Mouse (Mus musculus) MEL (cell line): ENCODE measurements around the gene Wars. TPM values are rescaled to one million over a fixed set of nuclear protein-coding genes. Genes with fewer than 3 reads are reported as not detected.

Experiments
- DNase-seq: peaks from one replicate; pipeline ENCODE4 v3.0.0; 2011; ENCODE audit warnings: low read depth, low spot score
- H3K27ac ChIP-seq: 2 replicates; pipeline ENCODE4 v1.5.1; 2012; ENCODE audit warnings: low read depth, mild to moderate bottlenecking, control low read depth, low read length, moderate library complexity; ENCODE audit not compliant: control insufficient read depth
- H3K27me3 ChIP-seq, 2 experiments: fragments of 150-350 bp in 1 of 2; sonication (generic) in 1 of 2; 2 replicates each; pipeline ENCODE4 v1.6.1; 2012; ENCODE audit warnings: low read length in 2 of 2, mild to moderate bottlenecking in 2 of 2, improper control_type of control experiment in 1 of 2, moderate library complexity in 1 of 2; ENCODE audit not compliant: insufficient read depth in 2 of 2, control insufficient read depth in 1 of 2
- H3K36me3 ChIP-seq, 2 experiments: 2 replicates each; pipeline ENCODE4 v1.6.1; 2012 to 2014; ENCODE audit warnings: low read length in 2 of 2, improper control_type of control experiment in 1 of 2, inconsistent platforms in 1 of 2, mild to moderate bottlenecking in 1 of 2; ENCODE audit not compliant: insufficient read depth in 2 of 2, control insufficient read depth in 1 of 2
- H3K4me1 ChIP-seq, 2 experiments: fragments of 150-350 bp in 1 of 2; sonication (generic) in 1 of 2; 2 replicates each; pipeline ENCODE4 v1.6.1; 2012; ENCODE audit warnings: low read length in 2 of 2, improper control_type of control experiment in 1 of 2, mild to moderate bottlenecking in 1 of 2; ENCODE audit not compliant: insufficient read depth in 2 of 2, control insufficient read depth in 1 of 2
- H3K4me3 ChIP-seq, 2 experiments: fragments of 150-350 bp in 1 of 2; sonication (generic) in 1 of 2; 2 replicates each; pipeline ENCODE4 v1.5.1; 2012; ENCODE audit warnings: low read depth in 2 of 2, low read length in 2 of 2, mild to moderate bottlenecking in 2 of 2, moderate library complexity in 2 of 2, control low read depth in 1 of 2, improper control_type of control experiment in 1 of 2; ENCODE audit not compliant: control insufficient read depth in 1 of 2, insufficient read depth in 1 of 2
- H3K79me2 ChIP-seq: 2 replicates; pipeline ENCODE4 v1.6.1; 2012; ENCODE audit warnings: mild to moderate bottlenecking, low read length, moderate library complexity; ENCODE audit not compliant: control insufficient read depth, poor library complexity, insufficient read depth
- H3K9ac ChIP-seq: 2 replicates; pipeline ENCODE4 v1.6.1; 2012; ENCODE audit warnings: low read depth, mild to moderate bottlenecking, control low read depth, low read length, moderate library complexity; ENCODE audit not compliant: control insufficient read depth, poor library complexity, severe bottlenecking
- H3K9me3 ChIP-seq: fragments of 150-350 bp; sonication (generic); replicated peaks from 2 replicates; pipeline ENCODE4 v1.6.1; 2012; ENCODE audit warnings: mild to moderate bottlenecking, low read length, improper control_type of control experiment, moderate library complexity; ENCODE audit not compliant: insufficient read depth
- BHLHE40 ChIP-seq: IDR thresholded peaks from 2 replicates; pipeline ENCODE4 v1.6.1; 2012; ENCODE audit warnings: low read depth, mild to moderate bottlenecking, inconsistent platforms, low read length, improper control_type of control experiment, borderline replicate concordance
- CHD2 ChIP-seq: IDR thresholded peaks from 2 replicates; pipeline ENCODE4 v1.6.1; 2011; ENCODE audit warnings: low read length, improper control_type of control experiment
- E2F4 ChIP-seq: IDR thresholded peaks from 2 replicates; pipeline ENCODE4 v1.6.1; 2011; ENCODE audit warnings: low read depth, low read length, improper control_type of control experiment, borderline replicate concordance
- EP300 ChIP-seq, 2 experiments: IDR thresholded peaks; 2 replicates each; pipeline ENCODE4 v1.6.1; 2011; ENCODE audit warnings: improper control_type of control experiment in 2 of 2, low read length in 2 of 2, low read depth in 1 of 2, mild to moderate bottlenecking in 1 of 2
- GATA1 ChIP-seq: IDR thresholded peaks from 2 replicates; pipeline ENCODE4 v1.6.1; 2011; ENCODE audit warnings: low read depth, low read length, improper control_type of control experiment
- HCFC1 ChIP-seq: IDR thresholded peaks from 2 replicates; pipeline ENCODE4 v1.6.1; 2012; ENCODE audit warnings: low read depth, mild to moderate bottlenecking, inconsistent platforms, low read length, improper control_type of control experiment, moderate library complexity
- KAT2A ChIP-seq: conservative IDR thresholded peaks from 2 replicates; pipeline ENCODE4 v1.6.1; 2012; ENCODE audit warnings: low read depth, low read length, improper control_type of control experiment, inconsistent platforms
- MAFK ChIP-seq: IDR thresholded peaks from 2 replicates; pipeline ENCODE4 v1.6.1; 2011; ENCODE audit warnings: low read depth, mild to moderate bottlenecking, low read length, improper control_type of control experiment, borderline replicate concordance
- MAX ChIP-seq: IDR thresholded peaks from 2 replicates; pipeline ENCODE4 v1.6.1; 2011; ENCODE audit warnings: low read length, improper control_type of control experiment
- MEF2A ChIP-seq: IDR thresholded peaks from 2 replicates; pipeline ENCODE4 v1.6.1; 2014; ENCODE audit warnings: low read depth, mild to moderate bottlenecking, inconsistent platforms, low read length, improper control_type of control experiment; ENCODE audit not compliant: poor library complexity, insufficient replicate concordance, severe bottlenecking; ENCODE audit errors: extremely low read depth
- MXI1 ChIP-seq: IDR thresholded peaks from 2 replicates; pipeline ENCODE4 v1.6.1; 2011; ENCODE audit warnings: mild to moderate bottlenecking, low read depth, low read length, improper control_type of control experiment
- MYC ChIP-seq: IDR thresholded peaks from 2 replicates; pipeline ENCODE4 v1.6.1; 2011; ENCODE audit warnings: low read depth, mild to moderate bottlenecking, low read length, improper control_type of control experiment, moderate library complexity
- NELFE ChIP-seq: IDR thresholded peaks from 2 replicates; pipeline ENCODE4 v1.6.1; 2011; ENCODE audit warnings: low read depth, low read length, improper control_type of control experiment
- NRF1 ChIP-seq: IDR thresholded peaks from 2 replicates; pipeline ENCODE4 v1.6.1; 2014; ENCODE audit warnings: low read depth, mild to moderate bottlenecking, inconsistent platforms, low read length, improper control_type of control experiment, moderate library complexity; ENCODE audit not compliant: poor library complexity, insufficient read depth, severe bottlenecking
- POLR2A ChIP-seq, 2 experiments: IDR thresholded peaks; 2 replicates each; pipeline ENCODE4 v1.6.1; 2011 to 2012; ENCODE audit warnings: low read length in 2 of 2, mild to moderate bottlenecking in 2 of 2, control low read depth in 1 of 2, improper control_type of control experiment in 1 of 2, low read depth in 1 of 2, moderate library complexity in 1 of 2; ENCODE audit not compliant: control insufficient read depth in 1 of 2, insufficient read depth in 1 of 2, poor library complexity in 1 of 2
- POLR2AphosphoS5 ChIP-seq: IDR thresholded peaks from 2 replicates; pipeline ENCODE4 v1.6.1; 2012; ENCODE audit warnings: low read depth, borderline replicate concordance, mild to moderate bottlenecking, inconsistent platforms, low read length, moderate library complexity, mixed read lengths
- RAD21 ChIP-seq: IDR thresholded peaks from 2 replicates; pipeline ENCODE4 v1.6.1; 2011; ENCODE audit warnings: mild to moderate bottlenecking, low read depth, low read length, improper control_type of control experiment
- RCOR1 ChIP-seq: IDR thresholded peaks from 2 replicates; pipeline ENCODE4 v1.6.1; 2012; ENCODE audit warnings: low read depth, mild to moderate bottlenecking, inconsistent platforms, low read length, improper control_type of control experiment
- SIN3A ChIP-seq: IDR thresholded peaks from 2 replicates; pipeline ENCODE4 v1.6.1; 2012; ENCODE audit warnings: low read length, improper control_type of control experiment, inconsistent platforms
- TAL1 ChIP-seq: IDR thresholded peaks from 2 replicates; pipeline ENCODE4 v1.6.1; 2012; ENCODE audit warnings: mild to moderate bottlenecking, inconsistent platforms, low read length, moderate library complexity, mixed read lengths
- UBTF ChIP-seq: IDR thresholded peaks from 2 replicates; pipeline ENCODE4 v1.6.1; 2012; ENCODE audit warnings: low read depth, mild to moderate bottlenecking, inconsistent platforms, low read length, improper control_type of control experiment, moderate library complexity, borderline replicate concordance; ENCODE audit not compliant: insufficient read depth
- USF1 ChIP-seq: IDR thresholded peaks from 2 replicates; pipeline ENCODE4 v1.6.1; 2014; ENCODE audit warnings: low read depth, mild to moderate bottlenecking, inconsistent platforms, low read length, improper control_type of control experiment, moderate library complexity
- USF2 ChIP-seq, 2 experiments: IDR thresholded peaks; 2 replicates each; pipeline ENCODE4 v1.6.1; 2011 to 2012; ENCODE audit warnings: improper control_type of control experiment in 2 of 2, low read length in 2 of 2, borderline replicate concordance in 1 of 2, inconsistent platforms in 1 of 2, low read depth in 1 of 2, mild to moderate bottlenecking in 1 of 2; ENCODE audit not compliant: insufficient read depth in 1 of 2
- ZC3H11A ChIP-seq: IDR thresholded peaks from 2 replicates; pipeline ENCODE4 v1.6.1; 2012; ENCODE audit warnings: low read depth, mild to moderate bottlenecking, inconsistent platforms, low read length, improper control_type of control experiment
- ZKSCAN1 ChIP-seq: IDR thresholded peaks from 2 replicates; pipeline ENCODE4 v1.6.1; 2012; ENCODE audit warnings: low read depth, mild to moderate bottlenecking, inconsistent platforms, low read length, improper control_type of control experiment, moderate library complexity
- ZMIZ1 ChIP-seq: IDR thresholded peaks from 2 replicates; pipeline ENCODE4 v1.6.1; 2012; ENCODE audit warnings: low read depth, mild to moderate bottlenecking, inconsistent platforms, low read length, improper control_type of control experiment, moderate library complexity
- ZNF384 ChIP-seq: IDR thresholded peaks from 2 replicates; pipeline ENCODE4 v1.6.1; 2012; ENCODE audit warnings: low read depth, mild to moderate bottlenecking, inconsistent platforms, low read length, improper control_type of control experiment
- polyA plus RNA-seq, 2 experiments: library from polyadenylated mRNA; stranded (reverse) in 1 of 2; unstranded in 1 of 2; fragments of >175 nt in 1 of 2; fragments of >200 nt in 1 of 2; gene quantifications; 2 replicates each; pipeline versions ENCODE4 v1.2.1 to v1.2.4; 2012; ENCODE audit warnings: low replicate concordance in 2 of 2, low read depth in 1 of 2; ENCODE audit not compliant: insufficient read length in 2 of 2, insufficient read depth in 1 of 2, missing spikeins in 1 of 2
- total RNA-seq: library from RNA; depleted of rRNA; stranded (reverse); fragments of 300-350 nt; gene quantifications from 2 replicates; pipeline ENCODE4 v1.2.3, GENCODE M21; 2012

Wars gene
- total and polyA plus RNA-seq, 3 experiments: 85.7 to 836 (median 98.4) TPM

- no peaks in the 10 kb centered on the region for H3K36me3 ChIP-seq
- no peak overlapping the region for H3K9ac ChIP-seq
- no peaks in the 10 kb centered on the region for H3K9me3 ChIP-seq
- H3K27me3 ChIP-seq: no peaks in the 10 kb centered on the region
- no peak overlapping the region for H3K27ac ChIP-seq
- TF ChIP-seq ZKSCAN1: no peak
- TF ChIP-seq MAX: no peak
- no peak for TF ChIP-seq E2F4
- no peak for TF ChIP-seq SIN3A
- no peak for TF ChIP-seq NRF1
- TF ChIP-seq BHLHE40: no peak
- TF ChIP-seq UBTF: no peak
- no peak for TF ChIP-seq ZNF384
- no peak for TF ChIP-seq USF1
- TF ChIP-seq EP300 (IDR thresholded peaks at IDR 0.05; ENCODE audit: low read depth in 1 of 2, low read length in 2 of 2): no peak
- TF ChIP-seq KAT2A: no peak
- TF ChIP-seq ZC3H11A: no peak
- no peak for TF ChIP-seq POLR2AphosphoS5
- no peak for TF ChIP-seq CHD2
- TF ChIP-seq USF2 (IDR thresholded peaks at IDR 0.05; ENCODE audit: borderline replicate concordance in 1 of 2, insufficient read depth in 1 of 2, low read depth in 1 of 2, low read length in 2 of 2): no peak
- no peak for TF ChIP-seq NELFE
- no peak for TF ChIP-seq MAFK
- no peak for TF ChIP-seq TAL1
- TF ChIP-seq GATA1: no peak
- no peak for TF ChIP-seq HCFC1
- H3K4me3 ChIP-seq: no peak overlapping the region
- no peaks in the 10 kb centered on the region for H3K79me2 ChIP-seq
- H3K4me1 ChIP-seq: 0 out of 4 replicates have a peak, but pooled peaks cover 0 to 3% of the 10 kb centered on the region in 2 experiments
- DNase-seq: no peak
Observed at GRCm38 (mm10) chr12:108830358-108830757, 63.6 kb downstream of the Wars start.

GRCm38 (mm10) chr12:108829636-108830035, 64.3 kb downstream of the Wars start:
- Histone ChIP-seq H3K27me3 (no peaks in the 10 kb centered on the region), H3K4me1 (no peaks in the 10 kb centered on the region), H3K36me3 (no peaks in the 10 kb centered on the region), H3K27ac (no peak overlapping the region), H3K4me3 (no peak overlapping the region), H3K79me2 (no peaks in the 10 kb centered on the region), H3K9me3 (no peaks in the 10 kb centered on the region), H3K9ac (no peak overlapping the region)
- DNase-seq: no peak
- TF ChIP-seq SIN3A (no peak), POLR2AphosphoS5 (no peak), RAD21 (no peak), POLR2A (IDR thresholded peaks at IDR 0.05; ENCODE audit: control insufficient read depth in 1 of 2, insufficient read depth in 1 of 2, low read depth in 1 of 2, low read length in 2 of 2, poor library complexity in 1 of 2) (no peak), RCOR1 (no peak), USF2 (IDR thresholded peaks at IDR 0.05; ENCODE audit: borderline replicate concordance in 1 of 2, insufficient read depth in 1 of 2, low read depth in 1 of 2, low read length in 2 of 2) (no peak), MYC (no peak), ZMIZ1 (no peak), KAT2A (no peak), MXI1 (no peak), MEF2A (no peak)
